Mouse (Mus musculus): ENCODE data around the gene Camkk1. TPM values are rescaled to one million over a fixed set of nuclear protein-coding genes. Genes with fewer than 3 reads are reported as not detected.

The Camkk1 gene
- total and polyA plus RNA-seq, 3 experiments: 0.63 to 1.7 (median 1.2) TPM

DNA sequence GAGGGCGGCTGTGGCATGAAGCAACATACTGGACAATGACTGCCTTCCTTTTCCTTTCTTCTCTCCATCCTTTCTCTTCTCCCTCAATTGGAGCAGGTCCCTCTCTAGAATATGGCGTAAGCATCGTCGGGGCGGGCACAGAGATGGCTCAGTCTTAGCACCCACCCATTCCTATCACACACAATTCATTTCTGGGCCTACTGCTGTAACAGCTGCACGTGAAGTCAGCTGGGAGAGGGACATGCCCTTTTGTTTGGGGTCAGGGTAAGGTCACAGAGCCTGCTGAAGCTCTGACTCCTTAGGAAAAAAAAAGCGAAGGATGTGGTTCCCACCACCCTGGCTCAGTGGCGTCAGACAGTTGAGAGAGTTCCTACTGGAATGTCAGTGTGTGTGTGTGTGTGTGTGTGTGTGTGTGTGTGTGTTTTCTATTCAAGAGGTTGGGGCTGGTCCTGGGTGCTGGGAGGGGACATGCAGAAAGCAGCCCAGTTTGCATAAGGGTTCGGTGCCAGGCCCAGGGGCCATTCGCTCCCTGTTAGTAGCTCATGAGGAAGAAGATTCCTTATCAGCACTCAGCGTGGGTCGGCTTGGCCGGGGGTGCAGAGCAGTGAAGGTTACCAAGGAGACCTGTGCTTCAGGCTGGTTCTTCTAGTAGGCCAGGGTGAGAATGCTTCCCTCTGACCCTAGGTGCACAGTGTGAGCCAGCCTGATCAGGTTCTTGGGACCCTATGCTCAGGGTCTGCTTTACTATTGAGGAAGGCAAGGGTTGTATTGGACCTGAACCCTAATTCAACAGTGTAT, 21.1 kb upstream of the Camkk1 start:
- intact Hi-C loops (cut with DNase I): no loop called here
- Histone ChIP-seq H3K36me3 (ENCODE audit: control insufficient read depth, insufficient read depth, low read length) (no peaks in the 10 kb centered on the region), H3K4me3 (no peak overlapping the region), H3K27me3 (ENCODE audit: control insufficient read depth, insufficient read depth, low read length) (no peaks in the 10 kb centered on the region), H3K9ac (ENCODE audit: low read depth, low read length) (no peak overlapping the region), H3K4me1 (ENCODE audit: control insufficient read depth, insufficient read depth, low read length) (peaks cover 6% of the 10 kb centered on the region), H3K27ac (no peak overlapping the region), H3K79me2 (replicated peaks; ENCODE audit: control insufficient read depth, insufficient read depth, low read length) (no peaks in the 10 kb centered on the region)
- DNase-seq: no peak
- 70% methylated on average over 13 of the region's 13 CpGs for WGBS
- no peak for TF ChIP-seq POLR2A (IDR thresholded peaks at IDR 0.05; ENCODE audit: insufficient read depth, low read depth, low read length)

DNA sequence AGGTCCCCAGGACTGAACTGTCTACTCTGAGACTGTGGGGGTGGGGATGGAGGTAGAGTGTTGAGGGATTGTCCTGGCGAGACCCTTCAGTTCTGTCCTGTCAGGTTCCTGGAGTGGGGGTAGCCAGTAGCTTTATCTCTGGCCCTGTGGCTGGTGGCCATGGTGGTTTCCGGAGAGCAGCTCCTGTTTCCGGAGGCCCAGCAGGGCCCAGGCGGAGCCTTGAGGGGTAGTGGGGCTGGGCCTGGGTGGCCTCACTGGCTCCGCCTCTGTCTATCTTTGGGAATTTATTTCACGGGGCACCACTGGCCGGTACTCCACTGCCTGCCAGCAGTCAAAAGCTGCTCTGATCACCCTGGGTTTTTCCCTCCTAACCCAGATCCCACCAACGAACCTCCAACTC, 20.0 kb upstream of the Camkk1 start, which contains the start of gene P2rx1:
Gene P2rx1 (plus strand): TSS at position 333 of the 400 bp plus-strand sequence.
- peaks cover 6% of the 10 kb centered on the region for H3K4me1 ChIP-seq (ENCODE audit: control insufficient read depth, insufficient read depth, low read length)
- no peak within 1 kb of the TSS for H3K27ac ChIP-seq
- intact Hi-C loops (cut with DNase I): no loop called here
- no peak within 1 kb of the TSS for H3K9ac ChIP-seq (ENCODE audit: low read depth, low read length)
- peak in 1 of 2 experiments; percentile 28 for DNase-seq
- WGBS: 34% methylated on average over 8 of the region's 8 CpGs
- H3K27me3 ChIP-seq (ENCODE audit: control insufficient read depth, insufficient read depth, low read length): no peaks in the 10 kb centered on the region
- TF ChIP-seq POLR2A (IDR thresholded peaks at IDR 0.05; ENCODE audit: insufficient read depth, low read depth, low read length) (no peak), CTCF (IDR thresholded peaks at IDR 0.05) (peak; percentile 12; the same call in 1 of the 2 replicates), EP300 (IDR thresholded peaks at IDR 0.05; ENCODE audit: insufficient read depth, low read depth, low read length) (no peak)
- H3K36me3 ChIP-seq (ENCODE audit: control insufficient read depth, insufficient read depth, low read length): no peaks in the 10 kb centered on the region
- no peak within 1 kb of the TSS for H3K4me3 ChIP-seq
- H3K79me2 ChIP-seq (replicated peaks; ENCODE audit: control insufficient read depth, insufficient read depth, low read length): no peaks in the 10 kb centered on the region

DNA sequence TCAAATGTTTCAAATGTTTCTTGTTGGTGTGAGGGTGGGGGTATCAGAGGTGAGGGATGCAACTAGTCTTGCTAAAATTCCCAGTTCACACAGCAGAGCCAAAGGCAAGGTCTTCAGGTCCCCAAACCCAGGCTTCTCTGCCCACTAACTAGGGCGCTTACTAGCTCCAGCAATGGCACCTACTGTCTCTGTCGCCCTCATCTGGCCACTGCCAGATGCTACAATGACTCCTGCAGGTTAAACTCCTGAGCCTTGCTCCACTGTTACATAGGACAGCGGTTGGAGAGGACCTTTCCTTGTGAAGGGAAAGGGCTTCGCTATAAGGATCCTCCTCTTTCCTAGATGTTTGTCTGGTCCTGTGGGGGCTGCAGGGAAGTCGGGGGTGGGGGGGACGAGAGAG, 17.8 kb upstream of the Camkk1 start:
- Histone ChIP-seq H3K27ac (no peak overlapping the region), H3K4me1 (ENCODE audit: control insufficient read depth, insufficient read depth, low read length) (peaks cover 6% of the 10 kb centered on the region), H3K9ac (ENCODE audit: low read depth, low read length) (no peak overlapping the region), H3K79me2 (replicated peaks; ENCODE audit: control insufficient read depth, insufficient read depth, low read length) (no peaks in the 10 kb centered on the region), H3K36me3 (ENCODE audit: control insufficient read depth, insufficient read depth, low read length) (no peaks in the 10 kb centered on the region), H3K4me3 (no peak overlapping the region), H3K27me3 (ENCODE audit: control insufficient read depth, insufficient read depth, low read length) (no peaks in the 10 kb centered on the region)
- peak; percentile 93 for TF ChIP-seq CTCF (IDR thresholded peaks at IDR 0.05)
- no peak for TF ChIP-seq POLR2A (IDR thresholded peaks at IDR 0.05; ENCODE audit: insufficient read depth, low read depth, low read length)
- peak; percentile 92 for TF ChIP-seq EP300 (IDR thresholded peaks at IDR 0.05; ENCODE audit: insufficient read depth, low read depth, low read length)
- peak; percentile 75 to 80 for DNase-seq
- intact Hi-C loops (cut with DNase I): loop anchor here (1.0 to 10.0 kb wide), 2 partner anchors 75 to 426 kb away; no protein-coding TSS in a partner anchor
- WGBS: 11% methylated on average over 6 of the region's 6 CpGs

- Histone ChIP-seq H3K4me1 (ENCODE audit: control insufficient read depth, insufficient read depth, low read length) (peaks cover 2% of the 10 kb centered on the region; the same call in 1 of the 2 replicates), H3K79me2 (replicated peaks; ENCODE audit: control insufficient read depth, insufficient read depth, low read length) (no peaks in the 10 kb centered on the region), H3K27me3 (ENCODE audit: control insufficient read depth, insufficient read depth, low read length) (no peaks in the 10 kb centered on the region), H3K27ac (0 out of 2 replicates have a peak overlapping the region, but pooled peaks have one; percentile 2), H3K36me3 (ENCODE audit: control insufficient read depth, insufficient read depth, low read length) (no peaks in the 10 kb centered on the region), H3K9ac (ENCODE audit: low read depth, low read length) (no peak overlapping the region), H3K4me3 (no peak overlapping the region)
- 2% methylated on average over 2 of the region's 2 CpGs for WGBS
- peak; percentile 66 to 68 for DNase-seq
- TF ChIP-seq CTCF (IDR thresholded peaks at IDR 0.05) (peak; percentile 94), EP300 (IDR thresholded peaks at IDR 0.05; ENCODE audit: insufficient read depth, low read depth, low read length) (peak; percentile 83), POLR2A (IDR thresholded peaks at IDR 0.05; ENCODE audit: insufficient read depth, low read depth, low read length) (no peak)
- intact Hi-C loops (cut with DNase I): loop anchor here (1.0 to 10.0 kb wide), 6 partner anchors 33 to 1364 kb away; no protein-coding TSS in a partner anchor
Observed at GRCm38 (mm10) chr11:73006377-73006776, 12.4 kb upstream of the Camkk1 start.

DNA sequence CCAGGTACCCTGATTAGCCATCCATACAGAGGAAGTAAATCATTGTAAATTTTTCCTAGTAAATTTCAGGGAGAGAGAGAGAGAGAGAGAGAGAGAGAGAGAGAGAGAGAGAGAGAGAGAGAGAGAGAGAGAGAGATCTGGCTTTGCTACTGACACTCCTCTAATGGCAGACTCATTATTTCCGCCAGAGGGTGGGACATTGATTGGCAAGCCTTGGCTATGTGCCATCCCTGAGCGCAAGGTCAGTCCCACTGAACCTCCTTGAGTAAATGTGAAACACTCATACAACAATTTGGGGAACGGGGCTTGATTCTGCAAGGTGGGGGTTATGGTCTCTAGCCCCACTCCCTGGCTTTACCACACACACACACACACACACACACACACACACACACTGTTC, 11.7 kb upstream of the Camkk1 start:
- DNase-seq: no peak
- Histone ChIP-seq H3K79me2 (replicated peaks; ENCODE audit: control insufficient read depth, insufficient read depth, low read length) (no peaks in the 10 kb centered on the region), H3K36me3 (ENCODE audit: control insufficient read depth, insufficient read depth, low read length) (no peaks in the 10 kb centered on the region), H3K4me1 (ENCODE audit: control insufficient read depth, insufficient read depth, low read length) (peaks cover 2% of the 10 kb centered on the region; the same call in 1 of the 2 replicates), H3K4me3 (no peak overlapping the region), H3K27ac (no peak overlapping the region), H3K9ac (ENCODE audit: low read depth, low read length) (no peak overlapping the region), H3K27me3 (ENCODE audit: control insufficient read depth, insufficient read depth, low read length) (no peaks in the 10 kb centered on the region)
- intact Hi-C loops (cut with DNase I): loop anchor here (2.0 to 10.0 kb wide), 4 partner anchors 100 to 1364 kb away; no protein-coding TSS in a partner anchor
- TF ChIP-seq EP300 (IDR thresholded peaks at IDR 0.05; ENCODE audit: insufficient read depth, low read depth, low read length) (no peak), CTCF (IDR thresholded peaks at IDR 0.05) (no peak), POLR2A (IDR thresholded peaks at IDR 0.05; ENCODE audit: insufficient read depth, low read depth, low read length) (no peak)
- WGBS: 34% methylated on average over 3 of the region's 3 CpGs

All from heart, adult 2 months (tissue).